Mouse (Mus musculus): ENCODE results near the gene Fastkd5. TPM values are rescaled to one million over a fixed set of nuclear protein-coding genes. Genes with fewer than 3 reads are reported as not detected.

Fastkd5 gene
- polyA plus RNA-seq, 1 experiment, result 5.9 TPM

DNA sequence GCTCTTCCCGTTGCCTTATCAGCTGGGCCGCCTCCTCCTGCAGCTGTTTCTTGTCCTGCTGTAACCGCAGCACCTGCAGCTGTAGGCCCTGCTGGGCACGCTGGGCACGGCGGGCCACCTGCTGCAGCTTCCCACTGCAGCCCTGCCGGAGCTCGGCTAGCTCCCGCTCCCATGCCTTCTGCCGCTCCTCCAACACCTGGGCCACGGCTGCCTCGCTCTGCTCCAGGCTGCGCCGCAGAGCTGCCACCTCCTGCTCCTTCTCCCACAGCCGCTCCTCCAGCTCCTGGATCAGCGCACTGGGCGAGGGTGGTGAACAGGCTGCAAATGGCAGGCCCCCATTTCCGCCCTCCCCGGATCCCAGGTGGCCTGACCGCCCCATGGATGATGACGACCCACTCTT is 6.0 kb upstream of the Fastkd5 start:
- no peak overlapping the region for H3ac ChIP-seq (ENCODE audit: control insufficient read depth, insufficient read length)
- H3K4me3 ChIP-seq, result no peak overlapping the region
- H3K4me2 ChIP-seq (ENCODE audit: low read depth), result no peak overlapping the region
- H3K79me2 ChIP-seq (ENCODE audit: control insufficient read depth, insufficient read depth), result no peaks in the 10 kb centered on the region
- TF ChIP-seq MYOG (IDR thresholded peaks at IDR 0.05; ENCODE audit: control insufficient read depth in 1 of 3, insufficient read depth in 1 of 3, insufficient read length in 2 of 3, low read depth in 2 of 3) (peak in 2 of 3 experiments; percentile 92 to 94), MYOD1 (IDR thresholded peaks at IDR 0.05; ENCODE audit: control insufficient read depth in 1 of 3, insufficient read length in 2 of 3, low read depth in 2 of 3) (peak in 2 of 3 experiments; percentile 71 to 85), USF1 (IDR thresholded peaks at IDR 0.05; ENCODE audit: low read depth) (no peak)
- no peaks in the 10 kb centered on the region for H3K36me3 ChIP-seq (ENCODE audit: control insufficient read depth, insufficient read depth)
- H3K27me3 ChIP-seq (ENCODE audit: control insufficient read depth, insufficient read depth, insufficient read length), result no peaks in the 10 kb centered on the region

DNA sequence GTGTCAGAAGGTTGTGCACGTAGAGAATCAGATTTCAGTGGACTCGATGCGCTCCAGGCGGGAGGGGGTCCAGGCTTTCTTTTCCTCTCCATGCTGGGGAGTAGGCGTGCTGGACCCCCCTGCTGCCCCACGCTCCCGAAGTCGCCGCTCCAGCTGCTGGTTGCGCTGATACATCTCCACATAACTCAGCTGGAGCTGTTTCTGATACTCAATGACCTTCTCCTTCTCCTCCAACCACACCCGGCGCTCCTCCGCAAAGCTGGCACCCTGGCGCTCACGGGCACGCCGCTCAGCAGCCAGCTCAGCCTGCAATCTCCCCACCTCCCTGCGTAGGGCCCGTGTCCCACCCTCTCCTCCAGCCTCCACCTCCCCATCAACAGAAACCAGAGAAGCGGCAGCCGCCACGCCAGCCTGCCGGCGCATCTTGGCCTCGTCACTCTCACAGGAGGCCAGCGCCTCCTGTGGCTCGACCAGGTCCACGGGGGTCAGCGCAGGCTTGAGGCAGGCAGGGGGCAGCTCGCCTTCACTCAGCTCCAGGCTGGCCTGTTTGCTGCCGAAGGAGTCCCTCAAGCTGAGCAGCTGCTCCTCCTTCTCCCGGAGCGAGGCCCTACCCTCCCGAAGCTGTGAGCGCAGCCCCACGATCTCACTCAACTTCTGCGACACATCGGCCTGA is 5.0 kb upstream of the Fastkd5 start:
- TF ChIP-seq REST (IDR thresholded peaks at IDR 0.05; ENCODE audit: insufficient read depth, insufficient read length) (no peak), POLR2A (IDR thresholded peaks at IDR 0.05; ENCODE audit: insufficient read length, low read depth) (no peak), CEBPB (IDR thresholded peaks at IDR 0.05; ENCODE audit: insufficient read depth, poor library complexity, severe bottlenecking) (no peak), E2F4 (IDR thresholded peaks at IDR 0.05; ENCODE audit: insufficient read depth) (no peak), USF1 (IDR thresholded peaks at IDR 0.05; ENCODE audit: low read depth) (no peak), MAX (IDR thresholded peaks at IDR 0.05; ENCODE audit: low read depth) (no peak), MYOD1 (IDR thresholded peaks at IDR 0.05; ENCODE audit: control insufficient read depth in 1 of 3, insufficient read length in 2 of 3, low read depth in 2 of 3) (no peak), SRF (IDR thresholded peaks at IDR 0.05; ENCODE audit: control insufficient read depth, insufficient read length, low read depth) (no peak), TCF12 (IDR thresholded peaks at IDR 0.05; ENCODE audit: insufficient read depth, poor library complexity, severe bottlenecking) (no peak), MYOG (IDR thresholded peaks at IDR 0.05; ENCODE audit: control insufficient read depth in 1 of 3, insufficient read depth in 1 of 3, insufficient read length in 2 of 3, low read depth in 2 of 3) (no peak), POLR2AphosphoS2 (IDR thresholded peaks at IDR 0.05; ENCODE audit: insufficient read length, low read depth) (no peak)
- H3ac ChIP-seq (ENCODE audit: control insufficient read depth, insufficient read length), result no peak overlapping the region
- H3K36me3 ChIP-seq (ENCODE audit: control insufficient read depth, insufficient read depth), result no peaks in the 10 kb centered on the region
- H3K4me2 ChIP-seq (ENCODE audit: low read depth), result no peak overlapping the region
- H3K79me2 ChIP-seq (ENCODE audit: control insufficient read depth, insufficient read depth), result no peaks in the 10 kb centered on the region
- no peaks in the 10 kb centered on the region for H3K27me3 ChIP-seq (ENCODE audit: control insufficient read depth, insufficient read depth, insufficient read length)
- H3K4me3 ChIP-seq, result no peak overlapping the region

DNA sequence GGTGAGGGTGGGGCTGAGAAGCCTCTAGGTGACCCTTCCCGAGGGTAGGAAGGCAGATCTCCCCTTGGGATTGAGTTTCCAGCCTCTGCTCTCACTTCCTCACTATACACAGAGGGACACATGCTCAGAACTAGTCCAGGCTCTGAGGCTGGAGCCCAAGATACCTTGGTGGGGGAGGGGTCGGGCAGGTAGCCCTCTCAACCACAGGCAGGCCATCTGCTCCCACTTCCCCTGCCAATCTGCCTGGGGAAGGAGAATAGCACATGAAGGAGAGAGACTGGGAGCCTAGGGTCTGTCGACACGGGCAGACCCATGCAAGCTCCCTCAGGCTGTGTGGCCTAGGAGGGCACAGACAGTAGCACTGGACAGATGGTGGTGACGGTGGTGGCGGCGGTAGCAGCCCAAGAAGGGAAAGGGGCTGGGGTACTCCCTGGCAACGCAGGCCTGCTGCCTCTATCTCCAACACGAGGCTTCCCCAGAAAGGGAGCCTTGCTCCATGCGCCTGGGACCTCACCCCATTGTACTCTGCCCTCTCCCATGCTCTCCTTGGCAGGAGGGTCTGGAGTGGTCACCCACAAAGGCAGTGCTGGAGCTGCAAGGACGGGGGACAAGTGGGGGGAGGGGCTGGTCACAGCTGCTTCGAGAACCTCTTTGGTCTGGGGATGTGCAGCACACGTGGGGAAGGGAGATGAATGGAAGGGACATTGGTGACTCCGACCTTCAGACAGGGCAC is 4.3 kb upstream of the Fastkd5 start:
- Histone ChIP-seq H3ac (ENCODE audit: control insufficient read depth, insufficient read length) (no peak overlapping the region), H3K79me2 (ENCODE audit: control insufficient read depth, insufficient read depth) (peaks cover 6% of the 10 kb centered on the region), H3K36me3 (ENCODE audit: control insufficient read depth, insufficient read depth) (no peaks in the 10 kb centered on the region), H3K27me3 (ENCODE audit: control insufficient read depth, insufficient read depth, insufficient read length) (no peaks in the 10 kb centered on the region), H3K4me3 (no peak overlapping the region), H3K4me2 (ENCODE audit: low read depth) (no peak overlapping the region)
- TF ChIP-seq TCF12 (IDR thresholded peaks at IDR 0.05; ENCODE audit: insufficient read depth, poor library complexity, severe bottlenecking), result no peak
- no peak for TF ChIP-seq REST (IDR thresholded peaks at IDR 0.05; ENCODE audit: insufficient read depth, insufficient read length)
- no peak for TF ChIP-seq MYOD1 (IDR thresholded peaks at IDR 0.05; ENCODE audit: control insufficient read depth in 1 of 3, insufficient read length in 2 of 3, low read depth in 2 of 3)
- TF ChIP-seq CEBPB (IDR thresholded peaks at IDR 0.05; ENCODE audit: insufficient read depth, poor library complexity, severe bottlenecking), result no peak
- TF ChIP-seq USF1 (IDR thresholded peaks at IDR 0.05; ENCODE audit: low read depth), result no peak
- TF ChIP-seq SRF (IDR thresholded peaks at IDR 0.05; ENCODE audit: control insufficient read depth, insufficient read length, low read depth), result no peak
- TF ChIP-seq POLR2AphosphoS2 (IDR thresholded peaks at IDR 0.05; ENCODE audit: insufficient read length, low read depth), result no peak
- TF ChIP-seq MAX (IDR thresholded peaks at IDR 0.05; ENCODE audit: low read depth), result no peak
- no peak for TF ChIP-seq E2F4 (IDR thresholded peaks at IDR 0.05; ENCODE audit: insufficient read depth)
- TF ChIP-seq MYOG (IDR thresholded peaks at IDR 0.05; ENCODE audit: control insufficient read depth in 1 of 3, insufficient read depth in 1 of 3, insufficient read length in 2 of 3, low read depth in 2 of 3), result no peak
- no peak for TF ChIP-seq TCF3 (IDR thresholded peaks at IDR 0.05; ENCODE audit: insufficient read length, low read depth)
- TF ChIP-seq POLR2A (IDR thresholded peaks at IDR 0.05; ENCODE audit: insufficient read length, low read depth), result no peak

DNA sequence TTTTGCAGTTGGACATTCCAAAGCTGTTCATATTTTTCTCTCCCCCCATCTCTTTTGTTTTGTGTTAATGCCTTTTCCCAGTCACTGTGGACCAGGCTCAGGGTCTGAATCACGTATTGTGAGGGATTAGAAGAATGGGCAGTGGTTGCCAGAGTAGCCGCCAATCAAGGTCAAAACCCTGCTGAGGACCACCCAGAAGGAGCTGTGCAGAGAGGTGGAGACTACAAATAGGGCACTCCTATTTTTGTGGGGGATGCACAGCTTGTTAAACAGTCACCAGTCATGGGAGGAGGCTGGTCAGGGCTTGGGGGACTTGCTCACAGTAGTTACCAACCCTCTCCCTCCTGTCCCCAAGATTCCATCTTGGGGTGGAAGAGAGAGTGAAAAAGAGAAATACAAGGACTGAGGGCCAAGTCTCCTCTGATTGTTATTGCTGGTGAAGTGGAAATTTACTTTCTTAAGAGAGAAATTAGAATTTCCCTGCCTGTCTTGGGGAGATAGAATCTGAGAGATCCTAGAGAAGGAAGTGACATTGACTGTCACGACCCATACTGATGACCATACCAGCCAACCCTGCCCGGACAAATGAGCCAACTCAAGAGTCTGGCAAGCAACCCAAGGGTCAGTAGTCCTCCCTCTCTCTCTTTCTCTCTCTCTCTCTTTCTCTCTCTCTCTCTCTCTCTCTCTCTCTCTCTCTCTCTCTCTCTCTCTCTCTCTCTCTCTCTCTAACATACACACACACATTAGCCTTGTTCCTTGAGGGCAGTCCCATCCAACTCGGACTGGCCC is 3.3 kb upstream of the Fastkd5 start:
- no peak overlapping the region for H3ac ChIP-seq (ENCODE audit: control insufficient read depth, insufficient read length)
- no peak overlapping the region for H3K4me3 ChIP-seq
- no peaks in the 10 kb centered on the region for H3K27me3 ChIP-seq (ENCODE audit: control insufficient read depth, insufficient read depth, insufficient read length)
- no peak overlapping the region for H3K4me2 ChIP-seq (ENCODE audit: low read depth)
- TF ChIP-seq MAX (IDR thresholded peaks at IDR 0.05; ENCODE audit: low read depth), result no peak
- TF ChIP-seq POLR2AphosphoS2 (IDR thresholded peaks at IDR 0.05; ENCODE audit: insufficient read length, low read depth), result no peak
- TF ChIP-seq E2F4 (IDR thresholded peaks at IDR 0.05; ENCODE audit: insufficient read depth), result no peak
- TF ChIP-seq MYOD1 (IDR thresholded peaks at IDR 0.05; ENCODE audit: control insufficient read depth in 1 of 3, insufficient read length in 2 of 3, low read depth in 2 of 3), result no peak
- TF ChIP-seq USF1 (IDR thresholded peaks at IDR 0.05; ENCODE audit: low read depth), result no peak
- TF ChIP-seq CEBPB (IDR thresholded peaks at IDR 0.05; ENCODE audit: insufficient read depth, poor library complexity, severe bottlenecking), result no peak
- H3K79me2 ChIP-seq (ENCODE audit: control insufficient read depth, insufficient read depth), result peaks cover 17% of the 10 kb centered on the region
- no peaks in the 10 kb centered on the region for H3K36me3 ChIP-seq (ENCODE audit: control insufficient read depth, insufficient read depth)

All from myocyte (in vitro differentiated cells).